Mouse (Mus musculus): ENCODE data around the gene Thyn1. TPM values are rescaled to one million over a fixed set of nuclear protein-coding genes. Genes with fewer than 3 reads are reported as not detected.

Gene Thyn1
- total RNA-seq, 2 experiments from 2014 or later = 122 to 130 TPM

- peak; percentile 83 for ATAC-seq (replicated peaks; ENCODE audit: poor library complexity)
Observed at GRCm38 (mm10) chr9:27029828-27030762, 30.6 kb downstream of the Thyn1 start, which contains the start of the genes Vps26b and Ncapd3. TSS of gene Vps26b (minus strand) at chr9:27030065. TSS of gene Ncapd3 (plus strand) at chr9:27030175.

- no peak for ATAC-seq (replicated peaks; ENCODE audit: poor library complexity)
Observed at GRCm38 (mm10) chr9:27030763-27031100, 31.2 kb downstream of the Thyn1 start.

- ATAC-seq (replicated peaks; ENCODE audit: poor library complexity) = no peak
Observed at GRCm38 (mm10) chr9:27043892-27044291, 44.4 kb downstream of the Thyn1 start.

GRCm38 (mm10) chr9:27049492-27049891 lies 50.0 kb downstream of the Thyn1 start:
- ATAC-seq (replicated peaks; ENCODE audit: poor library complexity) = no peak

Other genes with a start within 250 kb of the Thyn1 start
- 0.17 and 0.44 TPM in 2 replicates for gene Glb1l2, start 193.2 kb upstream of the Thyn1 start, total RNA-seq (2015)
- gene Glb1l2, start 193.2 kb upstream of the Thyn1 start, total RNA-seq (2017) = 0.10 TPM in 1 of 2 replicates, not detected in the other
- gene Glb1l3, start 138.8 kb upstream of the Thyn1 start, total RNA-seq (2015) = not detected in 2 replicates
- not detected in 2 replicates for gene Glb1l3, start 138.8 kb upstream of the Thyn1 start, total RNA-seq (2017)
- 0.29 TPM in 1 of 2 replicates, not detected in the other for gene Gm1110, start 76.6 kb upstream of the Thyn1 start, total RNA-seq (2015)
- gene Gm1110, start 76.6 kb upstream of the Thyn1 start, total RNA-seq (2017) = not detected in 2 replicates
- gene Acad8, start 144 bp upstream of the Thyn1 start, total RNA-seq (2015) = 19.6 and 24.6 TPM in 2 replicates
- 19.9 and 26.3 TPM in 2 replicates for gene Acad8, start 144 bp upstream of the Thyn1 start, total RNA-seq (2017)
- 47.7 and 55.6 TPM in 2 replicates for gene Vps26b, start 30.4 kb downstream of the Thyn1 start, total RNA-seq (2015)
- 40.1 and 44.7 TPM in 2 replicates for gene Vps26b, start 30.4 kb downstream of the Thyn1 start, total RNA-seq (2017)
- gene Ncapd3, start 30.5 kb downstream of the Thyn1 start, total RNA-seq (2015) = 70.8 and 82.6 TPM in 2 replicates
- gene Ncapd3, start 30.5 kb downstream of the Thyn1 start, total RNA-seq (2017) = 38.8 and 39.2 TPM in 2 replicates
- gene Jam3, start 155.7 kb downstream of the Thyn1 start, total RNA-seq (2015) = 0.10 TPM in 1 of 2 replicates, not detected in the other
- gene Jam3, start 155.7 kb downstream of the Thyn1 start, total RNA-seq (2017) = 0.27 TPM in 1 of 2 replicates, not detected in the other